Mouse (Mus musculus) heart, embryonic 10.5 days (tissue): ENCODE results near the gene Olfr1201. TPM values are rescaled to one million over a fixed set of nuclear protein-coding genes. Genes with fewer than 3 reads are reported as not detected.

Experiments
- DNase-seq: peaks from one replicate; pipeline ENCODE4 v3.0.0-alpha.2; 2017; ENCODE audit warnings: low spot score
- H3K27ac ChIP-seq: fragments of 300-500 bp; sonication (generic); 2 replicates; pipeline ENCODE4 v1.5.1; 2016; ENCODE audit warnings: mild to moderate bottlenecking
- H3K27me3 ChIP-seq: fragments of 300-500 bp; sonication (generic); 2 replicates; pipeline ENCODE4 v1.6.1; 2016; ENCODE audit warnings: mild to moderate bottlenecking; ENCODE audit not compliant: poor library complexity, insufficient read depth, severe bottlenecking
- H3K36me3 ChIP-seq: fragments of 300-500 bp; sonication (generic); 2 replicates; pipeline ENCODE4 v1.6.1; 2016; ENCODE audit warnings: mild to moderate bottlenecking, moderate library complexity
- H3K4me1 ChIP-seq: fragments of 300-500 bp; sonication (generic); 2 replicates; pipeline ENCODE4 v1.6.1; 2016; ENCODE audit warnings: mild to moderate bottlenecking
- H3K4me3 ChIP-seq: fragments of 300-500 bp; sonication (generic); 2 replicates; pipeline ENCODE4 v1.5.1; 2016; ENCODE audit warnings: mild to moderate bottlenecking, moderate library complexity
- H3K9me3 ChIP-seq: fragments of 300-500 bp; sonication (generic); 2 replicates; pipeline ENCODE4 v1.6.1; 2016; ENCODE audit warnings: mild to moderate bottlenecking, moderate library complexity
- WGBS: fragments of 180-500 bp; shearing (Covaris S2); methylation state at CpG from one replicate; pipeline ENCODE4 v1.1.7; 2016; 5-methylcytosine and 5-hydroxymethylcytosine counted together
- polyA plus RNA-seq: library from polyadenylated mRNA; unstranded; fragments of >200 nt; fragmentation: Nextera tagmentation; extraction: Ambion mirVana; gene quantifications from 2 replicates; pipeline ENCODE4 v1.2.1, GENCODE M21; 2016

Gene Olfr1201
- not detected in 2 replicates for polyA plus RNA-seq

- Histone ChIP-seq H3K9me3 (no peaks in the 10 kb centered on the region), H3K36me3 (no peaks in the 10 kb centered on the region), H3K4me3 (no peak within 1 kb of the TSS), H3K27ac (no peak within 1 kb of the TSS), H3K4me1 (no peaks in the 10 kb centered on the region), H3K27me3 (no peaks in the 10 kb centered on the region)
- no peak for DNase-seq
- 83% methylated on average over 6 of the region's 6 CpGs for whole genome bisulfite sequencing
Observed at GRCm38 (mm10) chr2:88792736-88793135, at the start of gene Olfr1201. Olfr1201 (plus strand) TSS chr2:88793036.

- Histone ChIP-seq H3K4me1 (no peaks in the 10 kb centered on the region), H3K27ac (no peak overlapping the region), H3K27me3 (no peaks in the 10 kb centered on the region), H3K36me3 (no peaks in the 10 kb centered on the region), H3K9me3 (no peaks in the 10 kb centered on the region), H3K4me3 (no peak overlapping the region)
- no peak for DNase-seq
- 80% methylated on average over 3 of the region's 3 CpGs for WGBS
Observed at GRCm38 (mm10) chr2:88743379-88743778, 49.5 kb upstream of the Olfr1201 start.

GRCm38 (mm10) chr2:88751270-88751669 lies 41.6 kb upstream of the Olfr1201 start, which contains the start of gene Olfr1198:
Olfr1198 (minus strand) TSS chr2:88751370.
- H3K4me3 ChIP-seq, result no peak within 1 kb of the TSS
- no peak for DNase-seq
- H3K9me3 ChIP-seq, result no peaks in the 10 kb centered on the region
- no peaks in the 10 kb centered on the region for H3K4me1 ChIP-seq
- H3K36me3 ChIP-seq, result no peaks in the 10 kb centered on the region
- WGBS, result 85% methylated on average over 2 of the region's 2 CpGs
- H3K27ac ChIP-seq, result no peak within 1 kb of the TSS
- H3K27me3 ChIP-seq, result no peaks in the 10 kb centered on the region

GRCm38 (mm10) chr2:88760369-88760768 lies 32.5 kb upstream of the Olfr1201 start, which contains the start of gene Olfr1199:
Olfr1199 (minus strand) TSS chr2:88760469.
- Histone ChIP-seq H3K4me1 (no peaks in the 10 kb centered on the region), H3K27ac (no peak within 1 kb of the TSS), H3K9me3 (no peaks in the 10 kb centered on the region), H3K36me3 (no peaks in the 10 kb centered on the region), H3K4me3 (no peak within 1 kb of the TSS), H3K27me3 (no peaks in the 10 kb centered on the region)
- no peak for DNase-seq
- WGBS, result 83% methylated on average over 2 of the region's 2 CpGs

DNA sequence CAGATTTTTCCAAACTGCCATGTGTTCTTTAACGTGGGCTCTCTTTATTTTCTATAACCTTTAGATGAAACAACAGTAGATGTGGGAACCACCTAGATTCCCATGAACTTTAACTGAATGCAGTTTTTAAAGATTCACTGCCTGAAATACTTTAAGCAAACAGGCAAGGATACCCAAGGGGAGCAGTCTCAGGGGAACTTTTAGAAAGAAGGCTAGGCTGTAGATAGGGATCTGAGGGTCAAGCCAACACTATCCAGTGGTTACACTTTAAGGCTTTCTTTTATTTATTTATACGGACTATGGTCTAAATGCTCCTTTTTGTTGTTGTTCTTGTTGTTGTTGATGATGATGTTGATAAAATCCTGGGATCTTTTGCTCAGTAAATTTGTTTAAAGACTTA lies 22.4 kb upstream of the Olfr1201 start, which contains the start of gene Olfr1200:
Olfr1200 (minus strand) TSS at position 101 of the 400 bp plus-strand sequence.
- no peak for DNase-seq
- no peak within 1 kb of the TSS for H3K27ac ChIP-seq
- no peak within 1 kb of the TSS for H3K4me3 ChIP-seq
- no peaks in the 10 kb centered on the region for H3K27me3 ChIP-seq
- WGBS, result 79% methylated on average over 2 of the region's 2 CpGs
- no peaks in the 10 kb centered on the region for H3K36me3 ChIP-seq
- no peaks in the 10 kb centered on the region for H3K9me3 ChIP-seq
- H3K4me1 ChIP-seq, result no peaks in the 10 kb centered on the region

GRCm38 (mm10) chr2:88814196-88814595 lies 21.4 kb downstream of the Olfr1201 start, which contains the start of gene Olfr1202:
Olfr1202 (plus strand) TSS chr2:88814496.
- DNase-seq, result no peak
- no peaks in the 10 kb centered on the region for H3K9me3 ChIP-seq
- H3K27me3 ChIP-seq, result no peaks in the 10 kb centered on the region
- no peak within 1 kb of the TSS for H3K27ac ChIP-seq
- 80% methylated on average over 1 of the region's 1 CpGs for WGBS
- H3K36me3 ChIP-seq, result no peaks in the 10 kb centered on the region
- H3K4me1 ChIP-seq, result no peaks in the 10 kb centered on the region
- H3K4me3 ChIP-seq, result no peak within 1 kb of the TSS

GRCm38 (mm10) chr2:88829437-88829836 lies 36.6 kb downstream of the Olfr1201 start, which contains the start of gene Olfr1205:
Olfr1205 (plus strand) TSS chr2:88829737.
- DNase-seq, result no peak
- H3K36me3 ChIP-seq, result no peaks in the 10 kb centered on the region
- WGBS, result 84% methylated on average over 2 of the region's 2 CpGs
- no peak within 1 kb of the TSS for H3K4me3 ChIP-seq
- H3K9me3 ChIP-seq, result no peaks in the 10 kb centered on the region
- H3K4me1 ChIP-seq, result no peaks in the 10 kb centered on the region
- H3K27me3 ChIP-seq, result no peaks in the 10 kb centered on the region
- H3K27ac ChIP-seq, result no peak within 1 kb of the TSS

DNA sequence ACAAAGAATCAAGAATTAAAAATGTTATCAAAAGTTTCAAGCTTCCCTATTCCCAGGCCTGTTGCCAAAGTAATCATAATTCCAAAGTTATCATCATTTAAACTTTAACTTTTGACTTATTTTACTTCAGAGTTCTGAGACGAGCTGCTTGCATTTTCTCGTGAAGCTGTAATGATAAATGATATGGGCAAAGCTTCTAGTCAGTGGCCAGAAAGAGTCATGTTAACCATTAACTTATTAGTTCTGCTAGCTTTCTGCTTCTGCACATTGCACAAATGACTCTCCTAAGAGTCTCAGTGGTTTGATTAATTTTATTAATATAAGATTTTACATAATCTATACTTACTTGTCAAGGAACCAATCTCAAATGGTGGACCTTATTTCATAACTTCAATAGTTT lies 45.6 kb downstream of the Olfr1201 start:
- no peaks in the 10 kb centered on the region for H3K36me3 ChIP-seq
- H3K4me3 ChIP-seq, result no peak overlapping the region
- no peak for DNase-seq
- H3K27me3 ChIP-seq, result no peaks in the 10 kb centered on the region
- 82% methylated on average over 2 of the region's 2 CpGs for WGBS
- no peaks in the 10 kb centered on the region for H3K4me1 ChIP-seq
- no peaks in the 10 kb centered on the region for H3K9me3 ChIP-seq
- no peak overlapping the region for H3K27ac ChIP-seq

Other genes with a start within 250 kb of the Olfr1201 start
- not detected in 2 replicates for gene Olfr1188, start 236.1 kb upstream of the Olfr1201 start, polyA plus RNA-seq
- not detected in 2 replicates for gene Olfr1189, start 206.6 kb upstream of the Olfr1201 start, polyA plus RNA-seq
- not detected in 2 replicates for gene Olfr1191-ps1, start 152.5 kb upstream of the Olfr1201 start, polyA plus RNA-seq
- gene Olfr1192-ps1, start 144.5 kb upstream of the Olfr1201 start, polyA plus RNA-seq, result not detected in 2 replicates
- not detected in 2 replicates for gene Olfr1193, start 117.4 kb upstream of the Olfr1201 start, polyA plus RNA-seq
- gene Olfr1195, start 103.8 kb upstream of the Olfr1201 start, polyA plus RNA-seq, result not detected in 2 replicates
- not detected in 2 replicates for gene Olfr1196, start 88.4 kb upstream of the Olfr1201 start, polyA plus RNA-seq
- not detected in 2 replicates for gene Olfr1197, start 60.7 kb upstream of the Olfr1201 start, polyA plus RNA-seq
- not detected in 2 replicates for gene Olfr1198, start 41.7 kb upstream of the Olfr1201 start, polyA plus RNA-seq
- gene Olfr1199, start 32.6 kb upstream of the Olfr1201 start, polyA plus RNA-seq, result not detected in 2 replicates
- gene Olfr1200, start 22.5 kb upstream of the Olfr1201 start, polyA plus RNA-seq, result not detected in 2 replicates
- not detected in 2 replicates for gene Olfr1202, start 21.5 kb downstream of the Olfr1201 start, polyA plus RNA-seq
- not detected in 2 replicates for gene Olfr1205, start 36.7 kb downstream of the Olfr1201 start, polyA plus RNA-seq
- gene Olfr1204, start 56.3 kb downstream of the Olfr1201 start, polyA plus RNA-seq, result not detected in 2 replicates
- gene Olfr1206, start 70.2 kb downstream of the Olfr1201 start, polyA plus RNA-seq, result not detected in 2 replicates
- gene Olfr1208, start 109.3 kb downstream of the Olfr1201 start, polyA plus RNA-seq, result not detected in 2 replicates
- not detected in 2 replicates for gene Olfr1209, start 122.1 kb downstream of the Olfr1201 start, polyA plus RNA-seq
- not detected in 2 replicates for gene Olfr1211, start 145.1 kb downstream of the Olfr1201 start, polyA plus RNA-seq
- not detected in 2 replicates for gene Olfr1212, start 160.9 kb downstream of the Olfr1201 start, polyA plus RNA-seq
- gene Gm13762, start 187.2 kb downstream of the Olfr1201 start, polyA plus RNA-seq, result not detected in 2 replicates
- not detected in 2 replicates for gene Olfr1214, start 199.6 kb downstream of the Olfr1201 start, polyA plus RNA-seq
- not detected in 2 replicates for gene Olfr1215, start 213.9 kb downstream of the Olfr1201 start, polyA plus RNA-seq
- not detected in 2 replicates for gene Olfr1216, start 225.3 kb downstream of the Olfr1201 start, polyA plus RNA-seq
- not detected in 2 replicates for gene Olfr1217, start 239.0 kb downstream of the Olfr1201 start, polyA plus RNA-seq